Mouse (Mus musculus) megakaryocyte progenitor cell, adult 5-6 weeks (primary cell): Measurements from ENCODE around the gene Scd4. TPM values are rescaled to one million over a fixed set of nuclear protein-coding genes. Genes with fewer than 3 reads are reported as not detected.
"Not testable (repeated sequence)": the region's sequence is repeated elsewhere in the genome, so short reads cannot be mapped to it uniquely, and the experiment has no call there.

Source experiments
- ATAC-seq: replicated peaks from 2 replicates; pipeline ENCODE4 v1.8.0; 2016; ENCODE audit warnings: mild to moderate bottlenecking, moderate TSS enrichment, inconsistent platforms; ENCODE audit not compliant: poor library complexity
- total RNA-seq, 2 experiments: library from RNA; stranded (forward) in 1 of 2; stranded (reverse) in 1 of 2; fragments of 157-497, 149-512 nt in 1 of 2; fragments of 200-1000 nt in 1 of 2; gene quantifications; 2 replicates each; pipeline versions ENCODE4 v1.2.3 to v1.2.4; 2015 to 2017

Gene Scd4
- total RNA-seq, 2 experiments from 2014 or later, result 0.35 TPM; not detected in 1

DNA sequence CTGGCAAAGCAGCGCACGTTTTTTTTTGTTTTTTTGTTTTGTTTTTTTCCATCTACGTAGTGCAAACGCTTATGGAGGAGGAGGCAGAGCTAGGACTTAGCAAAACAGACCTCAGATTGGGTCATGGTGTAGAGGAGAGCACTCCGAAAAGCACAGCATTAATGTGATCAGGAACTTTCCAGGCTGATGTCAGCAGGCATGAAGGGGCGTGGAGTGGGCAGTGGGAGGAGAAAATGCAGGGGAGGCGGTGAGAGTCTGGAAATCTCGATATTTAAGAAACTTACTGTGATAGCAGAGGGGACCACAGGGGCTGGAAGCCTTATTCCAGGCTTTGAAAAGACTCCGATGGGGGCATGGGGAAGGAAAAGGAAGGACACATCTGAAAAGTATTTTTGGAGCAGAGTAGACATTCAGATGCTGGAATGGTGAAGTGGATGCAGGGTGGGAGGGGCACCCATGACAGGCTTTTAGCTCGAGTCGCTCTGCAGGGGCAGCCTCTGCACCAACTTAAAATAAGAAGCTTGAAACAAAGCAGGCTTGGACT lies 17.9 kb upstream of the Scd4 start:
- peak; percentile 55 for ATAC-seq

DNA sequence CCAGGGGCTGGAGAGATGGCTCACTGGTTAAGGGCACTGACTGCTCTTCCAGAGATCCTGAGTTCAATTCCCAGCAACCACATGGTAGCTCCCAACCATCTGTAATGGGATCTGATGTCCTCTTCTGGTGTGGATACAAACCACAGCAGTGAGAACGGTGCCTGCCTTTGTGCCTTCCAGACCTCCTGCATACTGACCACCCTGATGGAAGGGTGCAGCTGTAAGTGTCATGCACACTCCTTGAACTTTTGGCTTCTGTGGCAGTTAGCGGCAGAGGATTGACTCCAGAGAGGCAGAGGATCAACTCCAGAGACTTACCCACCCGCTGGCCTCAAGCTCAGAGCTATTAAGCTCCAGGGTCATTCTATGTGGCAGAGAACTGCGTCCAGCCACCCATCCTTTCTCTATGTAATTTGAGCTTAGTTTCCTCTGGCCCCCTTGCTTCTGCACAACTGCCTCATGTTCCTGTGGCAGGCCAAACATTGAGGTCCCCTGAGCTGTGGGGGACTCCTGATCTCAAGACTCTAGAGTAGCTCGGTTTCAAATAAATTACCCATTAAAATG lies 16.1 kb upstream of the Scd4 start:
- ATAC-seq, result no peak

DNA sequence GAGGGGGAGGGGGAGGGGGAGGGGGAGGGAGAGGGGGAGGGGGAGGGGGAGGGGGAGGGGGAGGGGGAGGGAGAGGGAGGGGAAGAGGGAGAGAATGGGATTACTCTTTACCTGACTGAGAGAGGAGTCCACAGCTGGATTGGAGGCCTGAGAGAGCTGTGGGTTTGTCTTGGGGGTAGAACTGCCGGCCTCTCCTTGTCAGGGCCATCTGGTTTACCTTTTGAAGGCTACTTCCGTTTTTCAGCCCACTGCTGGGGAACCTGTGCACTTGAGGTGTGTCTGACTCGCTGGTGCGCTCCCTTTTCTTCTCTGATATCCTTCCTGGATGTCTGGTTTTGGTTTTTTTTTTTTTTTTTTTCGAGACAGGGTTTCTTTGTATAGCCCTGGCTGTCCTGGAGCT lies 15.5 kb upstream of the Scd4 start:
- ATAC-seq, result no peak

DNA sequence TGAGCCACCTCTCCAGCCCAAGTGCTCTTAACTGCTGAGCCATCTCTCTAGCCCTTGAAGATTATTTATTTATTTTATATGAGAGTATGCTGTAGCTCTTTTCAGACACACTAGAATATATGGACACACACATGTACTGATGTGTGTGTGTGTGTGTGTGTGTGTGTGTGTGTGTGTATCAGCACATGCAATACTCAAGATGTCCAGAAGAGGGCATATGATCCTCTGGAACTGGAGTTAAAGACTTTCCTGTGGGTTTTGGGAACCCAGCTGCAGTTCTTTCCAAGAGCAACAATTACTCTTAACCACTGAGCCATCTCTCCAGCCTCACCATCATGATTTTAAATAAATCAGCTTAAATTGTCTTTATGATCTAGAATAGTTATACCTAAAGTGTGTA lies 14.3 kb upstream of the Scd4 start:
- ATAC-seq, result no peak

DNA sequence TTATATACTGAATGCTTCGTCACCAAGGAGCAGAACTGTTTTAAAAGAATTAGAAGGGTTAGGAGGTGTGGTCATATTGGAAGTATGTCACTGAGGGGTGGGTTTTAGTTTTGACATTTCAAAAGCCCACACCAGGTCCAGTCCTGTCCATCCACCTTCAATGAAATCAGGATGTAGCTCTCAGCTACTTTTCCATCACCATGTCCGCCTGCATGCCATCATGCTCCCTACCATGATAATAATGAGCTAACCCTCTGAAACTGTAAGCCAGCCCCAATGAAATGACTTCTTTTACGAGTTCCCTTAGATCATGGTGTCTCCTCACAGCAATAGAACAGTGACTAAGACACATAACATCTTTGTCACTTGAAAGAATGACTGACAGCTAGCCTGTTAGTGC lies 12.6 kb upstream of the Scd4 start:
- ATAC-seq, result no peak

DNA sequence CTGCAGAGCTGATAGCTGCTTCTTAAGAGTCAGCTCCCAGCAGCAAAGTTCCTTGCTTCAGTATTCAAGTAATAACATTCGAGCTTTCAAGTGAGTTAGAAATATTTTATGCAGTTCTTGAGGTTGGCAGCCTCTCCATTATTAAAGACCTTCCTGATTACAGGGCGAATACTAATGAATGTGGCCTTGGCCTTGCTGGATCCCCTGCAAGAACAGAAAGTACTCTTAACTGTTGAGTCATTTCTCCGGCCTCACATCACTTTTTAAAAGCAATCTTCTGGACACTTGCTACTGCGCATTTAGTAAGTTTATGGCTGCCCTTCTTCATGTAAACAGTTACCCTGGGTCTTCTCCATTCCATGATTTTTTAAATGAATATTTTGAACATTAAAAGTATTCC lies 11.7 kb upstream of the Scd4 start:
- ATAC-seq, result no peak

DNA sequence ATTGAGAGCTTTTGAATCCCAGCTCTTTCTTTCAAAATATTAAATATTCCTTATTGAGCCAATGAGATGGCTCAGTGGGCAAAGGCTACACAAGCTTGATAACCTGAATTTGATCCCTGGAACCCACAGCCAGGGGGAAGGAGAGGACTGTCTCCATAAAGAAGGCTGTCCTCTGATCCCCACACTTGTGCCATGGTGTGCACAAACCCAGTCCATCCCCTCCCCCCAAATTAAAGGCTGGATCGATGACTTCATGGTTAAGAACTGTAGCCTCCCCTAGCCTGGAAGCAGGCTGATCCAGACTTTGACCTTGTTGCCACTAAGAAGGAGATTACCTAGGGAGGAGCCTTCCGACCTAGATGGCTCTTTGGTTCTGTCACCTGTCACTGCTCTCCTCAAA lies 11.3 kb upstream of the Scd4 start:
- ATAC-seq, result no peak

DNA sequence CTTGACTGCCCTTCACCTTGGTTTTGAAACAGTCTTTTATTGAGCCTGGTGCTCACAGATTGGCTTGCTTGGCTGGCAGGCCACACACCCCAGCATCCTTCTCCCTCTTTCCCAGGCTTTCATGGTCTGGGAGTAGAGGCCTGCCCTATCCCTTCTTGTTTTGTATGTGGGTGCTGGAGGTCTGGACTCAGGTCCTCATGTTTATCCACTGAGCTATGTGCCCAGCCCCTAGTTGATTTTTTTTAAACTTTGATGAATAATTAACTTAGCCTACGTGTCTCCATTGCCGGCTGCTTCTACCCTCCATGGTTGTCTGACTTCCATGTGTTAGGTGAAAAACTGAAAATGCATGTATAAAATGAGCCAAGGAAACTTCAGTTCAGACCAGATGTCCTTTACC lies 3.3 kb upstream of the Scd4 start:
- ATAC-seq, result no peak

DNA sequence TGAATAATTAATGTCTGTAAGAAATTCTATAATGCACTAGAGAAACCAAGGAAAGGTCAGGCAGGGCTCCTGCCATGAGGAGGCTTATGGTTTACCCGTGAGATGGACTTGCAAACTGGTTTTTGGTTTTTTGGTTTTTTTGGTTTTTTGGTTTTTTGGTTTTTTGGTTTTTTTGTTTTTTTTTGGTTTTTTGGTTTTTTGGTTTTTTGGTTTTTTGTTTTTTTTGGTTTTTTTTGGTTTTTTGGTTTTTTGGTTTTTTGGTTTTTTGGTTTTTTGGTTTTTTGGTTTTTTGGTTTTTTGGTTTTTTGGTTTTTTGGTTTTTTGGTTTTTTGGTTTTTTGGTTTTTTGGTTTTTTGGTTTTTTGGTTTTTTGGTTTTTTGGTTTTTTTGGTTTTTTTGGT lies 1.8 kb upstream of the Scd4 start:
- ATAC-seq, result not testable (repeated sequence)

DNA sequence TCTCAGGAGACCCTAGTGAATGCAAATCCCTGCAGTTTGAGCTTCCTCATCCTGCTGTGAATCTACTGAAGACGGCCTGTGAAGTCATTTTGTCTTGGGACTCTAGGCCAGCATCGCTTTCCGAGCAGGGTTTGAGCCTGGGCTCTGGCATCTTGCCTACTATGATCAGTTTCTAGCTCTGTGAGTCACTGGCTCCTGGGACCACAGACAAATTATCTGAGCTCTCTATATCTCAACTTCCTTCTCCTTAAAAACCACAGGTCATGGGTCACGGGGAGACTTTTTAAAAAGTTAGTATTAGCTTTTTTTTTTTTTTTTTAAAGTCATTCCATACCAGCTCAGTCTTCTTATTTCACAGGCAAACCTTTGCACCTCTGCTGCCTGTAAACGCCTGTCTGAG lies 981 bp upstream of the Scd4 start:
- ATAC-seq, result 0 out of 2 replicates have a peak, but pooled peaks have one; percentile 37

DNA sequence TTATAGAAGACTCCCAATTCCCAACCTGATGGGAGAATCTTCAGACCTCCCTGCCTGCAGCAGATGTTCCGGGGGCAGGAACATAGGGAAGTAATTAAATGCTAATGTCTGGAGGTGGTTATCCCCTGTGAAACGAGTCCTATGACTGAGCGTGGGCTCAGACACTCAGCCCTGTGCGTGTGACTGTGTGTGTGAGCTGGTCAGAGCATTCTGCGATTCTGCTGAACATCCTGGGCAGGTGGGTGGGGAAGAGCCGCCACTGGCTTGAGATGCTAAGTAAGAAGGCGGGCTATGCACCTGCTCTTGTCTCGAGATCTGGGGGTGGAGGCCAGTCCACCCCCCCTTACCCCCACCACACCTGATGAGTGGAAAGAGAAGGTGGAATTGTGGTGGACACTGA lies 566 bp upstream of the Scd4 start:
- ATAC-seq, result 0 out of 2 replicates have a peak, but pooled peaks have one; percentile 6

DNA sequence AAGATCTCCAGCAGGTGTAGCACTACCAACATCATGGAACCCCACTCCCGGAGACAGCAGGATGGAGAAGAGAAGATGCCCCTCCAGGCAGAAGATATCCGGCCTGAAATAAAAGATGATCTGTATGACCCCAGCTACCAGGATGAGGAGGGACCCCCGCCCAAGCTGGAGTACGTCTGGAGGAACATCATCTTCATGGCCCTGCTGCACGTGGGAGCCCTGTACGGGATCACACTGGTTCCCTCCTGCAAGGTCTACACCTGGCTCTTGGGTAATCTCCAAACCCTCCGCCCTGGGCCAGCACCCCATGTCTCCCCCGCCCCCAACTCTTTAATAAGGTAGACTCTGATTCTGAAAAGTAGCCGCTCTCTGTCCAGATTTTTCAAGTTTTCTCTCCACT lies 1.1 kb downstream of the Scd4 start:
- no peak for ATAC-seq

DNA sequence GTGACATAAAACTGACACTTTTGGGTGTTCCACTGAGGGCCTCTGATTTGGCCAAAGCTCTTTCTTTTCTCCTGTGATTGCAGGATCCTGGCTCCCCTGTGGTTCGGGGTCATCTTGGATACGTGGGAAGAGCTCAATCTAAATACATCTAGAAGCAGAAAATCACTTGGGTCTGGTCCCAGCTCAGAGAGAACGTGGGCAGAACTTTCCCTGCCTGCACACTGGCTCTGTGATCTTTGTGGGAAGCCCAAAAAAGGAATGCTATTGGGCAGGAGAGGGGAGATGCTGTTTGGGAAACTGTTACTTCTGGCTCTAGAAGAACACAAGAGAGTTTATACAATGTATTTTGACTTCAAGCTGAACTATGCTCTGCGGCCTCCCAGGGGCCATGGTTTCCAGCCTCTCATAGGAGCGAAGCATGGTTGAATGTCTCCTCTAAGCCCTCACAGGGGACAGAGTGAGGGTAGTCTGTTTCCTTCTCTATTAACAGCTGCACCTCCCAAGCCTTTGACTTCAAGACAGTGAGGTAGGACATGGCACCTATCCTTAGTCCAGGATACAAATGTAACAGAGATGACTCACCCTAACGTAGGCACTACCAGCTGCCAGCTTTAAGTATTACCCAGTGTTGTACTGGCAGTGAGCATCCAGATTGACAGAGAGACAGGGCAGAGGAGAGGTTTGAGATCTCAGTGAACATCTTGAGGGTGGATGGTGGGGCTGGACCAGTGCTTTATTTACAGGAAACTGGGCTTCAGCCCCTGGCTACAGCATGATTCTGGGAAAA lies 3.2 kb downstream of the Scd4 start:
- no peak for ATAC-seq

DNA sequence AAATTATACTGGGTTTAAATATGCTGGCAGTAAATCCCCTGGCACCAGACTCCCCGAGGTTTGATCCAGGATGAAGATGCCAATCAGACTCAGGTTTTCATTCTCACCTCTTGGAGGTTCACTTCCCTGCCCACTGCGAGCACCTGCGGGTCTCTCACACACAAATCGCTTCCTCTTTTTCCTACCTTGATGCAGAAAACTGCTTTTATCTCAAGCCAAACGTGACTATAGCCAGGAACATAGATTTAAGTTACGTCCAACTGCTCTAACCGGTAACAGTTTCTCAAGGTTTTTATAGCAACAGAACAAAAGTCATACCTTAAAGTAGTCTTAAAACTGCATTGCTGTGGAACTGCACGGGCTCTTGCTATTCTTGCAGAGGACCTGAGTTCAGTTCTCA lies 16.8 kb downstream of the Scd4 start:
- ATAC-seq, result no peak

DNA sequence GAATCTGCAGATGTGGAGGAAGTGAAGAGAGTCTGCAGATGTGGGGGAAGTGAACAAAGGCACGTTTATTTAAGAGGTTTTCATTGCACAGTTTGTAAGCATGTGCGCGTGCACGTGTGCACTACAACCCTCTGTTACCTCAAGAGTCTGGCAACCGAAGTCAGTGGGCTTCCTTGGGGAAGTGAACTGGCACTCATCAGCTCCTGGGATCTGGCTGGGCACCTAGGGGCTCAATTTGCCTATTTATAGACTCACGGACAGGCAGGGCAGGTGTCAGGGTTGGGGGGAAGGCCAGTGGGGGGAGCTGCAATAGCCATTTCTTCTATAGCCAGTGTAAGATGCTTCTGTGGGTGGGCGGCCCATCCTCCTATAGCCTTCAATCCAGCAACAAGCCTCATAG lies 18.9 kb downstream of the Scd4 start:
- ATAC-seq, result no peak

DNA sequence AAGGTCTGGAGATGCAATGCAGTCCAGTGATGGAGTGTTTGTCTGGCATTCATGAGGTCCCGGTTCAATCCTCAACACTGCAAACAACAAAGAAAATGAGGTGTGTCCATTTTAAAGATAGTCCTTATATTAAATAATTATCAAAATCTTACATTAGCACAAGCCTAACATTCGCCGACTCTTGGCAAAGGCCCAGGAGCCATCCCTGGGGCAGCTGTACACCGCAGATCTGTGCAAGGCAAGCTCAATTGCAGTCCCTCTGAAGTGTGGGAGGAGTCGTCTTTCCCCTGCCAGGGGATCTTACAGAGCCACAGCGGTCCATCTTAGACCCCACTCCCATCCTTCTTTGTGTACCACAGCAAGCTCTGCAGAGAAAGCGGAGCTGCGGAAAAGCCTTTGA lies 25.8 kb downstream of the Scd4 start:
- ATAC-seq, result no peak

DNA sequence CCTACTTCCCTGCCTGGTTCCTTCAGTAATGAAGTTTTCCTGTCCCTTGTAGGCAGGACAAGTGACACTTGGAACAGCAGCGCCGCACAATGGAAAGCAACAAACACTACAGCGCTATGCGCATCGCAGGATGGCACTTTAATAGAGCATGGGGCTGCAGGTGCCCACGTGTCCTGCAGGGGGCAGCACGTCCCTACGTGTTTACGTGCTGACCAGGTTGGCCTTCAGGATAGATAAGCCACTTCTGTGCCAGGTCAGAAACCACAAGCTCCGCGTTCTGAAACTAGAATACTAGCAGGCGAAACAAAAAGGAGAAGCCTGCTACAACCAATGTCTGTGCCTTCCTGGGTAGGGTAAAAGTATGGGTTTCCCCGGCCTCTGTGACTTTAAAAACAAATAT lies 30.6 kb downstream of the Scd4 start:
- ATAC-seq, result peak; percentile 100

DNA sequence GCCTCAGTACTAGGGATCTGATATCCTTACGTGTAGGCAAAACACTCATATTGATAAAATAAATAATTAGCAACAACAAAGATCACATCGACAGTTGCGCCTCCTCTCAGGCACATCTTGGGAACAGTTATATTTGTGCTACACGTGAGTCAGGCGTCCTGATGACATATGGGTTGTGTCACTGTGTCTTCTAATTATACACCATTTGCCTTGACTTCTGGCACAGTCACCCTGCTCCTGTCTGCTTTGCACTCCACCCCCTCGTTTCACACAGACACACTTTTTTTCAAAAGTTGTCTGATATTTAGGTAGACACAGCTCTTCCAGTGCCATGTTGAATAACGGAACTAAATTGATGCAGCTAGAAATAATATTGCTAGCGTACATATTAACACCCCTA lies 31.1 kb downstream of the Scd4 start:
- no peak for ATAC-seq

DNA sequence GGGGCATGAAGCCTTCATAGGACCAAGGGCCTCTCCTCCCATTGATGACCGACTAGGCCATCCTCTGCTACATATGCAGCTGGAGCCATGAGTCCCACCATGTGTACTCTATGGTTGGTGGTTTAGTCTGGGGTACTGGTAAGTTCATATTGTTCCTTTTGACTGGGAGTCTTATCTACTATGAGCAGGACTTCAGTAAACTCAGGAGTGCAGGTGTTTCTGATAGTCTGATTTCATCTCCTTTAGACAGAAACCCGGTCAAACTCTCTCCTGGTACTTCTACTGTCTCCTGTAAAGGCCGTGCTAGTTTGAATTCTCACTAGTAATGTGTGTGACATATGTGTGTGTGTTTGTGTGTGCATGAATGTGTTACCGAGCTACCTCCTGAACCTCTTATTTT lies 32.8 kb downstream of the Scd4 start:
- peak; percentile 45 for ATAC-seq

DNA sequence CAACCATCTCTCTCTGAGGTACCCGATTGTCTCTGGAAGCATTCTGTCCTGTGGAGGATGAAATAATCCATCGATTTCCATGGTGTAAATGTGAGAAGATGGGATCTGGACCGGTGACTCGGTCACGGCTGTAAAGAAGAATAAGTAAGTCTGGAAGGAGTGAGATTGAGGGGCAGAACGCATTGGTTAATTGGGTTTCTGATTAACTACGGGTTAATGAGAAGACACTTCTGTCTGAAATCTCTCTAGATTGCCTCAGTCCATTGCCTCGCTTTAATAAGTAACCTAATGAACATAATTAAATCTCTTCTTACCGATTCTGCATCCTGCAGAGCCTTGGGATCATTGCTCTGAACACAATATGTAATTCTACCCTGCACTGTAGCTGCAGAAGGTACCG lies 34.2 kb downstream of the Scd4 start:
- ATAC-seq, result not testable (repeated sequence)

DNA sequence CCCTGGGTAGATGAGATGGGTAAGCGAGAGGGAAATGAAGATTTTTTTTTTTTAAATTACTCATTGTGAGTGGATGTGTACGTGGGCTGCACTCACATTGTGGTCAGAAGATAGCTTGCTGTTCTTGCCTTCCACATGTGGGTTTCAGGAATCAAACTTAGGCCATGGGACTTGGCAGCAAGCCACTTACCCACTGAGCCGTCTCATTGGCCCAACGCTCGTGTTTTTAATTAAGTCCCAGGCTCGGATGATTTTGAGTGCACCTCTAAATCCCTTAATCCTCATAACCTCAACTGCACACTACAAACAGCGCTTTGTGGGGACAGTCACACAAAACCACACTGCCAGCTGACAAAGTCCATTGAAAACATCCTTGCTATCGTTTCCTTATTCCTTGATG lies 36.5 kb downstream of the Scd4 start:
- ATAC-seq, result no peak

DNA sequence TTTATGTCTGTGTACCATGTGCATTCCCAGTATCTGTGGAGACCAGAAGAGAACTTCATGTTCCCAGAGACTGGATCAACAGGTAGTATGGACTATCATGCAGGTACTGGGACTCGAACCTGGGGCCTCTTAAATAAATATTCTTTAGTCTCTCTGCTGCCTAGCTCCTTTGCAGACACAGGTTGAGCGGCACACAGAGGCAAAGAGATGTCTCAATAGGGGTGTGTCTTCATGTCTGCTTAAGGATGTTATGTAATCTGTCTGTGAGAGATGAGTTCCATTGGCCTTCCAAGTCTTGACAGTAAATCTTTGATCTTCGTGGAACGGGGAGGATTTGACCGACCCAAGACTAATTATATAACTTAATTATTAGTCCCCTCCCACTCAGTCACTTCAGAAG lies 37.3 kb downstream of the Scd4 start:
- ATAC-seq, result 0 out of 2 replicates have a peak, but pooled peaks have one; percentile 42

DNA sequence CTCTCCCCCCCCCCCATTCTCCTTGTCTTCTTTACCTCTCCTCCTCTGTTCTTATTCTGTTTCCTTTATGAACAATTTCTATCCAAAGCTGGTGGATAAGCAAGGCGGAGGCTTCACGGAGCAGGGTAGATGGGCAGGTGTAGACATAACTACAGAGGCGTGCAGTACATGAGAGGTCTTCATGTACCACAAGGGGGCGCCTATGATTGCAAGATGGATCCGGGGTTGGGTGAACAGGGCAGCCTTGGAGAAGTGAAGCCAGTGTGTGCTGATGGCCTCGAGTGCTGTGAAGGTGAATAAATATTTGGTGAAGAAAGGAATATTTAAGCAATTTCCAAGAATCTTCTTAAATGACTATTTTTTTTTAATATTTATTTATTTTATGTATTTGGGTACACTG lies 40.1 kb downstream of the Scd4 start:
- peak; percentile 94 for ATAC-seq
